Mouse (Mus musculus): ENCODE results near the gene Gm28308. TPM values are rescaled to one million over a fixed set of nuclear protein-coding genes. Genes with fewer than 3 reads are reported as not detected.

Gm28308 gene
- total and polyA plus RNA-seq, 3 experiments, result not detected

GRCm38 (mm10) chr6:52236806-52237205 lies 23.7 kb upstream of the Gm28308 start:
- no peak for TF ChIP-seq TCF12 (IDR thresholded peaks at IDR 0.05; ENCODE audit: low read depth, low read length)
- no peak for TF ChIP-seq TBP (conservative IDR thresholded peaks at IDR 0.05; ENCODE audit: low read depth, low read length)
- TF ChIP-seq CHD1 (IDR thresholded peaks at IDR 0.05; ENCODE audit: low read depth, low read length), result no peak
- TF ChIP-seq USF2 (conservative IDR thresholded peaks at IDR 0.05; ENCODE audit: low read depth, low read length), result no peak
- Histone ChIP-seq H3K4me2 (ENCODE audit: insufficient read depth, low read depth, poor library complexity, severe bottlenecking) (no peak overlapping the region), H3K4me1 (ENCODE audit: control insufficient read depth in 1 of 2, insufficient read depth in 2 of 2) (peaks cover 0 to 12% of the 10 kb centered on the region in 2 experiments; a peak in 2 of 4 replicates), H3K9me3 (replicated peaks; ENCODE audit: low read length) (peaks cover 39% of the 10 kb centered on the region), H3K4me3 (replicated peaks in 1 of 3; ENCODE audit: low read depth in 2 of 3, low read length in 2 of 3, poor library complexity in 1 of 3) (no peak overlapping the region), H3K36me3 (replicated peaks in 1 of 2; ENCODE audit: control insufficient read depth in 1 of 2, insufficient read depth in 1 of 2, low read length in 1 of 2) (peaks cover 7 to 49% of the 10 kb centered on the region in 2 experiments), H3K27ac (ENCODE audit: insufficient read depth, low read depth) (no peak overlapping the region), H3K79me2 (replicated peaks; ENCODE audit: control insufficient read depth, extremely low read depth, insufficient read depth, poor library complexity, severe bottlenecking) (no peaks in the 10 kb centered on the region), H3K9ac (ENCODE audit: insufficient read depth, low read depth) (no peak overlapping the region), H3K27me3 (replicated peaks) (no peaks in the 10 kb centered on the region)
- no peak for DNase-seq (ENCODE audit: extremely low read depth)
- in situ Hi-C loops (cut with MboI; ENCODE audit: low pct_ligation_motif_present, low pct_unique_long_range_greater_than_20kb, low sequenced_read_pairs), result no loop called here
- dilution Hi-C loops (cut with MboI; ENCODE audit: extremely low pct_ligation_motif_present, extremely low pct_unique_long_range_greater_than_20kb, low sequenced_read_pairs), result no loop called here

- Histone ChIP-seq H3K4me1 (ENCODE audit: control insufficient read depth in 1 of 2, insufficient read depth in 2 of 2) (peaks cover 0 to 7% of the 10 kb centered on the region in 2 experiments; a peak in 2 of 4 replicates), H3K9me3 (replicated peaks; ENCODE audit: low read length) (peaks cover 40% of the 10 kb centered on the region), H3K27ac (ENCODE audit: insufficient read depth, low read depth) (no peak overlapping the region), H3K36me3 (replicated peaks in 1 of 2; ENCODE audit: control insufficient read depth in 1 of 2, insufficient read depth in 1 of 2, low read length in 1 of 2) (peaks cover 7 to 54% of the 10 kb centered on the region in 2 experiments), H3K9ac (ENCODE audit: insufficient read depth, low read depth) (no peak overlapping the region), H3K79me2 (replicated peaks; ENCODE audit: control insufficient read depth, extremely low read depth, insufficient read depth, poor library complexity, severe bottlenecking) (no peaks in the 10 kb centered on the region), H3K4me2 (ENCODE audit: insufficient read depth, low read depth, poor library complexity, severe bottlenecking) (no peak overlapping the region), H3K4me3 (replicated peaks in 1 of 3; ENCODE audit: low read depth in 2 of 3, low read length in 2 of 3, poor library complexity in 1 of 3) (no peak overlapping the region), H3K27me3 (replicated peaks) (no peaks in the 10 kb centered on the region)
- dilution Hi-C loops (cut with MboI; ENCODE audit: extremely low pct_ligation_motif_present, extremely low pct_unique_long_range_greater_than_20kb, low sequenced_read_pairs), result no loop called here
- DNase-seq (ENCODE audit: extremely low read depth), result no peak
- TF ChIP-seq ETS1 (conservative IDR thresholded peaks at IDR 0.05; ENCODE audit: low read depth, low read length) (no peak), MAZ (IDR thresholded peaks at IDR 0.05; ENCODE audit: low read depth, low read length) (no peak), GABPA (IDR thresholded peaks at IDR 0.05; ENCODE audit: insufficient replicate concordance, low read depth, low read length) (no peak), ZKSCAN1 (IDR thresholded peaks at IDR 0.05; ENCODE audit: borderline replicate concordance, low read depth, low read length) (no peak), MEF2A (IDR thresholded peaks at IDR 0.05; ENCODE audit: borderline replicate concordance, low read depth, low read length) (no peak), TBP (conservative IDR thresholded peaks at IDR 0.05; ENCODE audit: low read depth, low read length) (no peak), BHLHE40 (IDR thresholded peaks at IDR 0.05; ENCODE audit: low read depth, low read length) (no peak), JUND (conservative IDR thresholded peaks at IDR 0.05; ENCODE audit: low read depth, low read length) (no peak), MAFK (IDR thresholded peaks at IDR 0.05; ENCODE audit: insufficient replicate concordance, low read length) (no peak), ZC3H11A (IDR thresholded peaks at IDR 0.05; ENCODE audit: low read depth, low read length) (no peak), SIN3A (IDR thresholded peaks at IDR 0.05; ENCODE audit: low read length) (no peak), TCF12 (IDR thresholded peaks at IDR 0.05; ENCODE audit: low read depth, low read length) (no peak), NELFE (IDR thresholded peaks at IDR 0.05; ENCODE audit: low read depth, low read length) (no peak), USF2 (conservative IDR thresholded peaks at IDR 0.05; ENCODE audit: low read depth, low read length) (no peak)
- in situ Hi-C loops (cut with MboI; ENCODE audit: low pct_ligation_motif_present, low pct_unique_long_range_greater_than_20kb, low sequenced_read_pairs), result no loop called here
These were observed 22.7 kb upstream of the Gm28308 start for GRCm38 (mm10) chr6:52235866-52236265.
